Mouse (Mus musculus) embryonic stem cell, embryonic (primary cell): Measurements from ENCODE around the gene Cfap45.

ENCODE experiments used
- CTCF ChIA-PET, 4 experiments: fragments of 300-600 bp in 2 of 4; fragments of 350-600 bp in 2 of 4; sonication (Branson Sonifier 250); formaldehyde crosslinking; loops; one replicate each; lab custom pipeline; 2022; ENCODE audit warnings: inconsistent platforms in 2 of 4; lab: Charles Lee
- POLR2A ChIA-PET, 4 experiments: fragments of 300-600 bp in 2 of 4; fragments of 350-600 bp in 2 of 4; sonication (Branson Sonifier 250); formaldehyde crosslinking; loops; one replicate each; lab custom pipeline; 2022; ENCODE audit warnings: antibody characterized with exemption in 4 of 4, inconsistent platforms in 1 of 4; lab: Charles Lee

Gene Cfap45

DNA sequence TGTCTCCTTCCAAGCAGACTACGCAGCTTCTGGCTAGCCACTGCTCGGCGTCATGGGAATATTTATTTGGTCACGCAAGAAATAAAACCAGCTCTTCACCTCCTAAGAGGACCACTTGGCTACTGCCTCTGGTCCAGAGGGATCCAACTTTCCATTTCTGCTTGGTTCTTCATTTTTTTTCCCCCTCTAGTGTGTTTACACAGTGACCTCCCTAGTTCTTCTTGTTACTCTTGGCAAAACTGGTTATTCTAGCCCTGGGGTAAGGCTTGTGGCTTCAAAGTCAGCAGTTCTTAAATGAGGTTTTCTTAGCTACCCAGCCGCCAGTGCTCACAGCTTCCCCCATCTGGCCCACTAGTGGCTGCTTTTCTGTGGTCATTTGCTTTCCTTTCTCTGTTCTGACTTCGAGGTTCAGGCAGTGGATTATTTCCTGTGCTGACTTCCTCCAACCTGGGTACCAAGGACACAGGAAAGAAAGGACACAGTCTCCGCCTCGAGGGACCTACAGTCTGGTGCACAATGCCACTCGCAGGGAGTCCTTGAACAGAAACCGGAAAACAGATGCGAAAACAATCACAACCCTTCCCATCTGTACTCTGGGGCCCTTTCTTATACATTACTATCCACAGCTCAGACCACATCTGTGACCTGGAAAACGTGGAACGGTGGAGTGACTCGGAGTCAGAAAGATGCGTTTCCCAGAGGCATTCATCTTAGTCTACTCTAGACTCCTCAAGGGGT, 4.6 kb downstream of the Cfap45 start:
- POLR2A ChIA-PET: interaction anchor here (0.6 to 3.4 kb wide), 13 partner anchors 10 to 379 kb away, joined by 3 to 15 read pairs (median 4); partner anchors contain the start of genes Pigm (in 3 of the 4) and Tagln2 (in 1 of the 4)

DNA sequence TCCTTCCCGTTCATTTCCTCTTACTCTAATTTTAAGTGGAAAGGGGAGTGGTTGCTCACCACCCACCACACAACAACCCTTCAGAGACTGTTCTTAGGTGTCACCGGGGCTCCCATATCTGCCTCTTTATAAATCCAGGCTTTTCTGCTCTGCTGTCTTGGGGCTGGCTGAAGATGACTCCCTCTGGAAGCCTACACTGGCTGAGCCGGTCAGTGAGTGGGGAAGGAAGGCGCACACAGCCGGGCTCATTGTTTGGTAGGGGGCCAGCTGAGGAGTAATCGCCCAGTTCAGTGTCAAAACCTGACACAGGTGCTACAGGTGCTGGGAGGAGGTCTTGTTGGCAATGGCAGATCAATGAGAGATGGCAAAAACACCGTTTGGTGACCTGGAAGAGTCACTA, 5.4 kb downstream of the Cfap45 start:
- POLR2A ChIA-PET: interaction anchor here (0.5 to 3.4 kb wide), 8 partner anchors 11 to 150 kb away, joined by 3 to 15 read pairs (median 4); partner anchors contain the start of gene Pigm (in 2 of the 4)
- CTCF ChIA-PET: interaction anchor here in 2 of 4 experiments (0.7 to 4.3 kb wide), 5 partner anchors 38 to 907 kb away, joined by 3 to 25 read pairs (median 6); partner anchors contain the start of gene Dusp23 (in 1 of the 2)

More for the DNA sequence above, 4.6 kb downstream of the Cfap45 start:
- CTCF ChIA-PET: interaction anchor here in 2 of 4 experiments (0.7 to 4.3 kb wide), 6 partner anchors 10 to 116 kb away, joined by 3 to 25 read pairs (median 6); no protein-coding TSS in a partner anchor

DNA sequence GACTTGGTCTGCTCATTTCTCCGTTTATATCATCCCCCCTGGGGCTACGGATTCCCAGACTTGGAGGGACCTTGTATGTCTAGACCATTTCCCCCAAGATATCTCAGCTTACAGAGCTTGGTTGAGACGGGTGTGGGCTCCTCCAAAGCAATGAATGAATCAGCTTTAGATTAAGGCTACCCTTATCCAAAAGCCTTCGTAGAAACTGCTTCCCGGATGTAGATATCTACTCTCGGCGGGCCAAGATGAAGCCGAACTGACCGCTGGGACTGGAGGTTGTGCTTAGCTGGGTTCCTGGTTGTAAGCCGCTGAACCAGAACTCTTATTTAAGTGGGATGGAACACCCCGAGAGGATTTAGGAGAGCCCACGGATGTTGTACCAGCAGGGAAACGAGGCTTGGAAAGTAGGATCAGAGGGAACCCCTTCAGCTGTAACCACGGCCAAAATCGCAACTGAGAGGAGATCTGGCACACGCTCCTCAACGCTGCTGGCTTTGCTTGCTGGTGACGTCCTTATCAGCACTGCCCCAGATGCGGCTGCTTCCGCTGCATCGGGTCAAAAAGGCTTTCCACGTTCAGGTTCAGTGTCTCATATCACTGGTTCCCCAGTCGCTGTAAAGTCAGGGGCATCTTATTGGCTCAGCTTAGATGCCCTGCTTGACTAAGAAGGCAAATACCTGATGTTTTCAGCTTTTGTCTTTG, 5.9 kb downstream of the Cfap45 start:
- ChIA-PET CTCF (interaction anchor here (0.6 to 4.3 kb wide), 12 partner anchors 22 to 907 kb away, joined by 3 to 25 read pairs (median 4); partner anchors contain the start of gene Dusp23 (in 1 of the 4)), POLR2A (interaction anchor here (0.5 to 3.4 kb wide), 7 partner anchors 11 to 150 kb away, joined by 3 to 15 read pairs (median 5); partner anchors contain the start of gene Pigm (in 1 of the 4))

DNA sequence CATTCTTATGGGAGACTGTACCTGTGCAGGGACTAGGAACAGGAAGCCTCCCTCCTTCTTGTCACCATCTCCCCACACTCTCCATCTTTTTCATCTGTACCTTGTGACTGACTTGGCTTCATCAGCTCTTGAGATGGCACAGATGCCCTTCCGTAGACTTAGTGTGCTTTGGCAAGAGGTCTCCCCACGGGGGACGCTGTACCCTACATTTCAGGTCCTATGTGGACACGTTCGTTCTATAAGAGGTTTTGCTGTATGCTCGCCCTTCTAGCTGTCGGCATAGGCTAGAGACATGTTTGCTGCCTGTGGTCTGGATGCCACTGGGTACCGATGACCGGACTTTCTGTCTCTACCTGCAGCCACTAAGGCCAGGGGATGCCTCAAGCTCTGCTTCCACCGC, 6.8 kb downstream of the Cfap45 start:
- CTCF ChIA-PET: interaction anchor here (0.6 to 4.3 kb wide), 18 partner anchors 14 to 870 kb away, joined by 3 to 37 read pairs (median 5); partner anchors contain the start of gene Dusp23 (in 3 of the 4)
- POLR2A ChIA-PET: interaction anchor here in 2 of 4 experiments (0.5 to 3.4 kb wide), 6 partner anchors 12 to 430 kb away, joined by 3 to 15 read pairs (median 4); no protein-coding TSS in a partner anchor

DNA sequence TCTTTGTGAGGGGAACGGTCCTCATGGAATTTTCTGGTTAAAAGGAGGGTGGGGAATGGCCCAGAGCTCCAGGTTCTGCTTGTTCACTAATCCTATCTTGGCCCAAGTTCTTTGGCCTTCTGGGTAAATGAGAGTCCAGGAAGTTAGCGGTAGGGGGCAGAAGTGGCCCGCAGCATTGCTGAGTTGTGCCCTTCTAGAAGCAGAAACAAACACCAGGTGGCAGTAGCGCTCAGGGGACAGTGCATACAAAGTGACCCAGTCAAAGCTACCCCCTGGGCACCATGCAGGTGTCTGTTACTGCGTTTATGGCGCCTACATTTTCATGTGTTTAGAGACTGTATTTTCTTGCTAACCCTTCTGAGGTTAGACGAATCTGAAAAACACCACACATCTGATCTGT, 8.1 kb downstream of the Cfap45 start:
- ChIA-PET POLR2A (interaction anchor here in 3 of 4 experiments (0.7 to 1.8 kb wide), 12 partner anchors 13 to 225 kb away, joined by 3 to 7 read pairs (median 4); no protein-coding TSS in a partner anchor), CTCF (interaction anchor here (0.5 to 4.3 kb wide), 103 partner anchors 8 to 979 kb away, joined by 3 to 37 read pairs (median 4); partner anchors contain the start of genes Dusp23 (in 4 of the 4), Aim2 (in 1 of the 4), Cfap45 (in 1 of the 4) and Fcrl6 (in 1 of the 4))

DNA sequence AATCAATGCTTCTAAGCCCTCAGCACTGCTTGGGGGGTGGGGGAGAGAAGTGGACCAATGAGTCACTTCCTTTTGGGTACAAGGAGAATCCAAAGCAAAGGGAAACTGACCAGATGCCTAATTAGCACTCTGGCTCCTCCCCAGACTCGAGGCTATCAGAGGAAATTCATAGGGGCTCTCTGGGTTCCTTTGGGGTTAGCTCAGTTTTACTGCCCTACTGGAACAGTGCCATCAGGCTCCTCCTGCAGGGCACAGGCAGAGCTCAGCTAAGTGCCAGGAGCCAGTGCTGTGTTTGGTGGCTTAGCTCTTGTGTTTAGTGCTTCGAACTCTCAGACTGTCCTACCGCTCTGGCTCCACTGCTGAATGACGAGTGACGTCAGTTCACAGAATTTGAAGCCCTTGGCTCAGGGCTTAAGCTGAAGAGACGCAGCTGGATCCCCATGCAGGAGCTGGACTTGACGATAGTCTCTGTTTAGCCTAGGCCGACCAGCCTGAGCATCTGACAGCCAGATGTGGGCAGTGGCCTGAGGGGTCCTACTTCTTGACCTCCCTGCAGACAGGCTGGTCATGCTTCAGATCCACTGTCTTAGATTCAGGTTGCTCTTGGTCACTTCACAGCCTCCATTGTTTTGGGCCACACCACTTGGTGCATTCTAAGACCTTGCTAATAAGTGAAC, 10.1 kb downstream of the Cfap45 start:
- ChIA-PET CTCF (interaction anchor here (0.6 to 1.7 kb wide), 9 partner anchors 32 to 655 kb away, joined by 3 to 14 read pairs (median 5); partner anchors contain the start of gene Dusp23 (in 1 of the 4)), POLR2A (interaction anchor here in 2 of 4 experiments (0.8 to 2.9 kb wide), 6 partner anchors 10 to 64 kb away, joined by 3 to 18 read pairs (median 4); partner anchors contain the start of genes Cfap45 (in 1 of the 2) and Igsf9 (in 1 of the 2))

DNA sequence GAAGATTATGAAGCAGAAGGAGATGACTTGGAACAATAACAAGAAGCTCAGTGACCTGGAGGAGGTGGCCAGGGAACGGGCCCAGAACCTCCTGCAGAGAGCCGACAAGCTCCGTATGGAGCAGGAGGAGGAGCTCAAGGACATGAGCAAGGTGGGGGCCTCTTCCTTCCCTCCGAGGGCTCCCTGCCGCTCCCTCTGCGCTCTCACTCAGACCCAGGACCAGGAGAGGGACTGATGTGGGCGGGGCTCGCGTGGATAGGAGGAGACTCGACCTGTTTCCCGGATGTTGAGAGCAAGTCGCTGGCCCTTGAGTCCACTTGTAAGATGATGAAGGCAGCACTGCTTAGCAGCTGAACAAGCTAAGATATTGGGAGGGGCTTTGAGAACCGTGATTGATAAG, 11.9 kb downstream of the Cfap45 start:
- ChIA-PET POLR2A (interaction anchor here in 2 of 4 experiments (0.6 to 2.9 kb wide), 9 partner anchors 9 to 77 kb away, joined by 3 to 18 read pairs (median 4); partner anchors contain the start of genes Cfap45 (in 2 of the 2) and Igsf9 (in 1 of the 2)), CTCF (interaction anchor here (0.5 to 1.7 kb wide), 12 partner anchors 11 to 892 kb away, joined by 3 to 5 read pairs (median 3); partner anchors contain the start of genes Cfap45 (in 1 of the 4) and Dusp23 (in 1 of the 4))

DNA sequence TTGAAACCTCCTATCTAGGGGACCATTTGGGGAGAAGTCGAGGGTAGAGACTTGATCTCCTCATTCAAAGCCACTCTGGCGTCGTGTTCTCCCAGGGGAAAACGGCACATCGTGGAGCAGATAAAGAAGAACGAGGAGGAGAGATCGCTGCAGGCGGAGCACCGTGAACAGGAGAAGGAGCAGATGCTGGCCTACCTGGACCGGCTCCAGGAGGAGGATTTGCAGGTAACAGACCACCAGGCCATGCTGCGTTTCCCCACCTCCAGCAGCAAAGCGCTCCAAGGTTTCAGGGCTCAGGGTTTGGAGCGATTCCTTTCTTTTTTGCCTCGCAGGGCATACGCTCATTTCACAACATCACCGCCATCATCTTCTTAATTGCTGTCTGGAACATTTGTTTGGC, 14.5 kb downstream of the Cfap45 start:
- CTCF ChIA-PET: no interaction called here
- POLR2A ChIA-PET: interaction anchor here in 3 of 4 experiments (0.5 to 2.1 kb wide), 3 partner anchors 10 to 352 kb away, joined by 3 to 7 read pairs (median 7); no protein-coding TSS in a partner anchor

DNA sequence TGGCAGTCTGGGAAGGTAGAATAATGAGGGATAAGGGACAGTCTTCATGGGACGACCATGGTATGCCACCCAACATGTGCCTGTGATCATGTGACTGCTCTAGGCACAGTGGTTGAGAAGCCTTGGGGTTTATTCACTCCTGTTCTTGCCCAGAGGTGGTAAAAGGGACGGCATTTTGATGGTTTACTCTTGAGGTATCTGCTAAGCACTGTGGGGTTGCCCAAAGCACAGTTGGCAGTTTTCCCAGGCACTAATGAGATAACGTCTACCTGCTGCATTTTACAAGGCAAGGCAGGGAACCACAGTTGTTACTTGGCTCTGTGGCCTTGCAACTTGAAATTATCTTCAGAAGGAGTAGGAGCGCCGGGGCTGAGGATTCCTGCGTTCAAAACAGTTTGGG, 19.2 kb downstream of the Cfap45 start:
- ChIA-PET CTCF (interaction anchor here in 3 of 4 experiments (0.9 to 3.8 kb wide), 2 partner anchors 11 kb away, joined by 3 to 15 read pairs (median 3); no protein-coding TSS in a partner anchor), POLR2A (interaction anchor here in 2 of 4 experiments (1.0 to 3.0 kb wide), 5 partner anchors 8 to 33 kb away, joined by 3 to 18 read pairs (median 3); no protein-coding TSS in a partner anchor)

DNA sequence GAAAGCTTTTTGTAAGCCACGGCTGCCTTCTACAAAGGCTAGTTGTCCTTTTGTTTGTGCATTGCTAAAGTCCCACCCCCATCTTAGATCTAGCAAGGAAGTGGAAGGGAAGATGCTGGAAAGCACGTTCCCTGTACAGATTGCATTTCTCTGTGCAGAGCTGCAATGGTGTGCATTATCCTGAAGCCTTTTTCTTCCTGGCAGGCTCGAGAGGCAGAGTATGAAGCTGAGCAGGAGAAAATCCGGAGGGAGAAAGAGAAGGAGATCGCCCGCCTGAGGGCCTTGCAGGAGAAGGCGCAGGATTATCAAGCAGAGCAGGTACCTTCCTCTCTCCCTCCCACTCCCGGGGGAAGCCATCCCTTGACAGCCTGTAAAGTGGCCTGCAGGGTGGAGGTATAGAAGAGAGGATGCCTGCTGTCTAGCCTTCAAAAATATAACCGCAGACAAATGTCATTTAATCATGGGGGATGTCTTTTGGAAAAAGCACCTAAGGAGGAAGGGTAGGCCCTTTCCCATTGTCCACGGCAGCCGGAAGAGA, 19.8 kb downstream of the Cfap45 start:
- ChIA-PET POLR2A (interaction anchor here in 2 of 4 experiments (1.0 to 3.0 kb wide), 3 partner anchors 8 to 12 kb away, joined by 3 to 18 read pairs (median 4); no protein-coding TSS in a partner anchor), CTCF (interaction anchor here in 3 of 4 experiments (0.6 to 3.8 kb wide), 4 partner anchors 12 to 370 kb away, joined by 3 to 15 read pairs (median 3); no protein-coding TSS in a partner anchor)

DNA sequence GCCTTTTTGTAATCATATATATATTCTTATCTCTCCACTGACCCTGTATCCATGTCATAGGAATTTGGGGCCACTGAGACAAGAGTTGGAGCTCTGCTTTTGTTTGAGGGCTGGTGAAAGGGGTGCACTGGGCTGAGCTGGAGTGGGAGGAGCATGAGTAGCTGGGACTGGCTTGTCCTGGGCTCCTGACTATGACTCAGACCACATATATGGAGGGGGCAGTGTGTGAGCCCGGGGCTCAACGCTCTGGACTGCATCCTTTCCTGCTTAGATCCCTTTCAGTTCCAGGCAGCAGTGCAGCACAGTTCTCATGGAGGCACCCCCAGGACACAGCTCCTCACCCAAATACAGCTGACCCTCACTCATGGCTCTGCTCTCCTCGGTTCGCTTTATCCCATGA, 25.5 kb downstream of the Cfap45 start:
- CTCF ChIA-PET: interaction anchor here in 2 of 4 experiments (1.2 to 2.0 kb wide), 4 partner anchors 17 to 73 kb away, joined by 3 to 7 read pairs (median 5); no protein-coding TSS in a partner anchor
- POLR2A ChIA-PET: interaction anchor here in 1 of 4 experiments (1.1 kb wide), 1 partner anchor 14 kb away, joined by 5 read pairs; no protein-coding TSS in a partner anchor

DNA sequence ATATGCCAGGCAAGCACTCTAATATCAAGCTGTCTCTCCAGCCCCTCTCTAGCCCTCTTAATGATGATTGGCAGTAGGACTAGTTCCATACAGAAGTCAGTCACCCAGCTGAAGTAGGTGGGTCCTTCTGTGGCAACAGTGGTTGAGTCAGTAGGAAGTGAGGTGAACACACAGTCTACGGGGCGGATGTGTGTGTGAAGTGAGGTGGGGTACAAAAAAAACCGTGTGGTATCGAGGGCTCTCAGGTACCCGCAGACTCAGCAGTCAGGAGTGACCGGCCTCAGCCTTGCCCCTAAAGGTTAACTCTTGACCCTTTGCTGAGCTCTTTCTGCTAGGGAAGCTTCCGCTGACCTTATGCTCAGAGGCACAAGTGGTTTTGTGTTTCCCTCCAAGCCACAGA, 27.9 kb downstream of the Cfap45 start:
- ChIA-PET CTCF (interaction anchor here in 3 of 4 experiments (0.6 to 2.2 kb wide), 4 partner anchors 20 to 66 kb away, joined by 3 to 9 read pairs (median 6); no protein-coding TSS in a partner anchor), POLR2A (interaction anchor here in 1 of 4 experiments (1.2 to 2.1 kb wide), 4 partner anchors 9 to 58 kb away, joined by 4 to 12 read pairs (median 4); no protein-coding TSS in a partner anchor)

DNA sequence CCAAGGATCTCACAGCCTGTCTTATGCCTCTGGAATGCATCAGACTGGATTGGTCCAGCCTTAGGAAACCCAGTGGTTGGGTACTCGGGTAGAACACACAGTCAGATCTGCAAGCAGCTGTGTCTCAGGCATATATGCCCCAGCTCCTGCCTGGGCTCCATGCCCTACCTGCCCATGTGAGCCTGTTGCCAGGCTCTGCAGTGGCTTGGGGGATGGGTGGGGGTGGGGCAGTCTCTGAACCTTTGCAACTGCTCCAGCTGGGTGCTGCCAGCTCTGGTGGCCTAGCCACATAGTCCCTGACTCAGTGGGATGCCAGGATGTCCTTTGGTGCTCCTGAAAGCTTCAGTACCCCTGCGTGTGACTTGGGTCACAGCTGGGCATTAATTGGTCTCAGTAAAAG, 28.7 kb downstream of the Cfap45 start:
- POLR2A ChIA-PET: interaction anchor here in 2 of 4 experiments (0.5 to 3.1 kb wide), 12 partner anchors 12 to 173 kb away, joined by 3 to 18 read pairs (median 5); partner anchors contain the start of genes Cfap45 (in 1 of the 2) and Pigm (in 1 of the 2)
- CTCF ChIA-PET: interaction anchor here in 3 of 4 experiments (0.6 to 2.3 kb wide), 5 partner anchors 12 to 67 kb away, joined by 3 to 15 read pairs (median 4); no protein-coding TSS in a partner anchor

DNA sequence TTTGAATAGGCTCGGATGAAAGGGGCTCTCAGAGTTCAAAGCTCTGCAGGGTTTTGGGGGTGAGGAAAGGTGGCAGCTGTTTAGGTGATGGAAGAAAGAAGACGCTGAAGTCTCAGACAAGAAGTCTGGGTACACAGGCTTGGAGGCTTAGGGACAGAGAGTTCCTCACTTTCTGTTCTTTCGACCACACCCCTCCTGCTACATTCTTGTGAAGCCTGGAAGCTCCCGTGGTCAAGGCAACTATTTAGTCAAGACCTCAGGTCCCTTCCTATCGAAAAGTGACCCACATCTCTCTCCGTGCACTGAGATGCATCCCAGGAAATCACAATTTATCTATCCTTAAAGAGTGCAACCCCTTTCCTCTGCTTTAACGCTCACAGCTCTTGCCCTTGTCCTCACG, 29.1 kb downstream of the Cfap45 start:
- CTCF ChIA-PET: interaction anchor here in 3 of 4 experiments (0.6 to 2.3 kb wide), 4 partner anchors 13 to 70 kb away, joined by 4 to 15 read pairs (median 6); no protein-coding TSS in a partner anchor
- POLR2A ChIA-PET: interaction anchor here in 2 of 4 experiments (0.7 to 3.1 kb wide), 11 partner anchors 13 to 173 kb away, joined by 3 to 18 read pairs (median 5); partner anchors contain the start of genes Pigm (in 2 of the 2) and Cfap45 (in 1 of the 2)

DNA sequence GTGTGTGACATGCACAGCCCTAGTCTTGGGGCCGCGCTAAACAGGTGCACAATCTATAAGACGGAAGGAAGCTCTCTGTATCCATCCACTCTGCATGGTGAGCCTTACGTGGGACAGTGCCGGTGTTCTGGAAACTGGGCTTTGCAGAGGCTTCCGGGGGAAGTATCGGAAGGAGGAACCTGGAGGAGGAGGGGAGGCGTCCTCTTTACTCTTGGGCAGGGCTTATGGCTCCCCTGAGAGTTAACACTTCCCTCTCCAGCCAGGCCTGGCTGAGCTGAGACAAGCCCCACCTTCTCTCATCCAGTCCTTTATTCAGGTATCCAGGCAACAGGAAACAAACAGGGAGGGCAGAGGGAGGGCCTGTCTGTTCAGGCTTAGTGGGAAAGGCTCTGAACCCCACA, 29.9 kb downstream of the Cfap45 start:
- ChIA-PET CTCF (interaction anchor here (0.6 to 2.3 kb wide), 10 partner anchors 11 to 292 kb away, joined by 3 to 15 read pairs (median 5); no protein-coding TSS in a partner anchor), POLR2A (interaction anchor here in 3 of 4 experiments (0.6 to 3.1 kb wide), 12 partner anchors 11 to 174 kb away, joined by 3 to 18 read pairs (median 4); partner anchors contain the start of genes Igsf9 (in 2 of the 3) and Pigm (in 1 of the 3))
